Mouse (Mus musculus) embryo, embryonic 10.5 days (tissue): ENCODE results near the gene Gpc1.

ENCODE experiments used
- DNase-seq: peaks from one replicate; pipeline ENCODE4 v3.0.0-alpha.2; 2015; ENCODE audit warnings: low spot score

The Gpc1 gene

GRCm38 (mm10) chr1:92833987-92834706, 2.7 kb downstream of the Gpc1 start:
- peak; percentile 92 for DNase-seq

- no peak for DNase-seq
These were observed 6.7 kb downstream of the Gpc1 start for GRCm38 (mm10) chr1:92837931-92838833.

DNA sequence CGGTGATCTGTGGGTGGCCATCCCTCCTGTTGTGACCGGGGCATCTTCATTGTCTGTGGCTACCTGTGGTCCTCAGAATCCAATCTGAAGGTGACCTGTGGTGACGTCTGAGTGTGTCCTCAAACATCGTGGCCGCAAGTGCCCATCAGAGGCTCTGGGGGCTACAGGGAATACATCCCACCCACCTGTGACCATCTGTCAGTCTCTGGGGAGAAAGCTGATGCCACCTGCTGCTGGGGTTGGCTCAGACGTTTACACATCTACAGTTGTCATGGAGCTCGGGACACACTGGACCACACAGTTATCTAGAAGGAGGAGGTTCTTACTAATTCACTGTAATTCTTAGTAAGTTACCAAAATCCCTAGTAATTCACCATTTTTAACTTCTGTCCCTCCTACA, 7.8 kb downstream of the Gpc1 start:
- no peak for DNase-seq

DNA sequence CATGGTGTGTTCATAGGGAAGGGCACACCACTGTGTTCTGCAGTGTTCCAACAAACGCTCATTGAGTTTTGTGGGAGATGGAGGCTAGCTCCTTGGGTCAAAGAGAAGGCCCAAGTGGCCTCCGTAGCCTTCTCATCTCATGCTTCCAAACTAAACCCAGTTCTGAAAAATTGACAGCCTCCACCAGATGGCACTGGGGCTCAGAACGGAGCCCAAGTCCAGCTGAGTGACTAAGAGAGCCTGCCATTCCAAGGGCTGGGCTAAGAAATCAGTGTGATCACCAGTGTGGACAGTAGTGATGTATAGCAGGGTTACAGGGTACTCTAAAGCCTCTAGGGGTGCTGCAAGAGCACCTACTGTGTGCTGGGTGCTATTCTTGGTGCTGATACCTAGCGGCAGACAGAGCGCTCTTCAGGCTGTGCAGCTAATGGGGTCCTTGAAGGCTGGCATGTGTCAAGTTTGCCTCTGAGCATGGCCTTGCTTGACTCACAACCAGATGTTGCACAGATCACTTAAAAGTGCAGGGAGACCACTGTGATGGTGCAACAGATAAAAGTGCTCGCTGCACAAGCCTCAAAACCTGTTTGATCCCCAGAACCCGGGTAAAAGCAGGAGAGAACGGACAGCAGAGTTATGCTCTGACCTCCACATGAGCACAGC, 8.9 kb downstream of the Gpc1 start:
- no peak for DNase-seq

DNA sequence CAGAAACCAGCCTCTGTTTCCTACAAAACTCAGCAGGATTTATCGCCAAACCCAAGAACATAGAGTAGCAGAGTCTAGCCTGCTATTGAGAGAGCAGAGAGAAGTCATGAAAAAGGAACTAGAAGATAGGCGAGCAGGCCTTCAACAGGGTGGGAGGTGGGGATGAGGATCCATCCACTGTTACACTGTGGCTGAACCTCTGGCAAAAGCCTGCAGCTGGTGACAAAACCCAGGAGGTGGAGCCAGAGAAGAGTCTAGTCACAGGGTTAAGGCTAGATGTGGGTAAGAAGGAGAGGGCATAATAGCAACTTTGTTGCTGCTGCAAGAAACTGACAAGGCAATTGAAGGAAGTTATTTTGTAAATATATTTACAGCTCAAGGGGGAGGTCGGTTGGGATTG, 10.0 kb downstream of the Gpc1 start:
- DNase-seq, result no peak

- DNase-seq, result no peak
These were observed 14.4 kb downstream of the Gpc1 start for GRCm38 (mm10) chr1:92845889-92846288.

- DNase-seq, result peak; percentile 62
These were observed 16.7 kb downstream of the Gpc1 start for GRCm38 (mm10) chr1:92847873-92848839.

- no peak for DNase-seq
These were observed 18.0 kb downstream of the Gpc1 start for GRCm38 (mm10) chr1:92849491-92849890.

DNA sequence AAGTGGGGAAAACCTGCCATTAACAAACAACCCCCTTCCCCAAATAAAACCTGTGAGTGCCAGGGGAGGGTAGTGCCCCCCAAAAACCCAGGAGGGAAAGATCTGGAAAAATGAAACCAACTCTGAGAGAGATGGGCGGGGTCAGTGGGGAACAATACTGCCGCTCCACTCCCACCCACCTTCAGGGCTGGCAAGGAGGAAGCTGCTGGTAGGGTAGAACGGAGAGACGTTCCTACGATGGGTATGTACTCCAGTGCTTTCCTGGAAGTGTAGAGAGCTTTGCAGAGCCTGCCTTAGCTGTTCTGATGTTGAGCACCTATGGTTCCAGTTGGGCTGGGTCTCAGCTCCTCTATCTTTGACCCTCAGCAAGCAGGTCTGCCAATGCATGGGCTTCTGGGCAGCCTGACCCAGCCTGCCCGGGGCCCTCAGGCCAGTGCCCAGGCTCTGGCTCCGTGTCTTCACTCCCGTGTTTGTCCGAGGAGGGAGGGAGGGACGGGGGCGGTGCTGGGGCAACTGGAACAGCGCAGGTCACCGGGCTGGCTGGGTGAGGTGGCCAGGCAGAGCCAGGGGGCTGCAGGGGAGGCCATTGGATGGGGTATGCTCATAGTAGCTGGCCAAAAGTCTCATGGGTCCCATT, 18.6 kb downstream of the Gpc1 start:
- DNase-seq, result no peak

- DNase-seq, result no peak
These were observed 21.0 kb downstream of the Gpc1 start for GRCm38 (mm10) chr1:92852450-92852849.

- no peak for DNase-seq
These were observed 30.1 kb downstream of the Gpc1 start for GRCm38 (mm10) chr1:92861503-92861902.

DNA sequence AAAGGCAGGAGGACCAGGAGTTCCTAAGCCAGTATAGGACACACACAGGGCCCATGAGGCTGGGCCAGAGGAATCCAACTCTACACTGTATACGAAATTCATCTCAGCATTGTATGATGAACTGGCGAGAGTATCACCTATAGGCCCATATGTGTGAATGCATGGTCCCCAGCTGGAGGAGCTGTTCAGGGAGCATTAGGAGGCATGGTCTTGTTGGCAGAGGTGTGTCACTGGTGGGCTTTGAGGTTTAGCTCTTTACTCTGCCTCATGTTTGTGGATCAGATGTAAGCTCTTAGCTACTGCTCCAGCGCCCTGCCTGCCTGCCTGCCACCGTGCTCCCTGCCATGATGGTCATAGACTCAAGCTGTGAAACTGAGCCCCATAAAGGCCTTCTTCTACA, 31.8 kb downstream of the Gpc1 start:
- DNase-seq, result no peak

DNA sequence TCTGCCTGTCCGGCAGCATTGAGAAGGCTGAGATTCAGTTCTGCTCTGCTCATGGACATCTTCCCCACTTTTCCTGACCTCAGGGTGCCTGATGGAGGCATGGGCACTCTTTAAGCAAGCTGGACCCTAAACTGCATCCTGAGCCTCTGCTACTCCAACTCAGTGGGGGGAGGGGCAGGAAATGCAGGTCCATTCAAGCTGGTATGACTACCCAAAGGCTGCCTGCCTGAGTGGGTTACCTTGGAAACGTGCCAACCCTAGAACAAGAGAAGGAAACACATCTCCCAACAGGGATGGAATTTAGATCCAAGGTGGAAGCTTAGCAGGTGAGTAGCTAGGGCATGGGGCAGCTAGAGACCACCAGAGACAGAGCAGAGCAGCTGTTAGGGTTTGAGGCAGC, 34.7 kb downstream of the Gpc1 start:
- no peak for DNase-seq

GRCm38 (mm10) chr1:92869985-92870384, 38.5 kb downstream of the Gpc1 start:
- no peak for DNase-seq

DNA sequence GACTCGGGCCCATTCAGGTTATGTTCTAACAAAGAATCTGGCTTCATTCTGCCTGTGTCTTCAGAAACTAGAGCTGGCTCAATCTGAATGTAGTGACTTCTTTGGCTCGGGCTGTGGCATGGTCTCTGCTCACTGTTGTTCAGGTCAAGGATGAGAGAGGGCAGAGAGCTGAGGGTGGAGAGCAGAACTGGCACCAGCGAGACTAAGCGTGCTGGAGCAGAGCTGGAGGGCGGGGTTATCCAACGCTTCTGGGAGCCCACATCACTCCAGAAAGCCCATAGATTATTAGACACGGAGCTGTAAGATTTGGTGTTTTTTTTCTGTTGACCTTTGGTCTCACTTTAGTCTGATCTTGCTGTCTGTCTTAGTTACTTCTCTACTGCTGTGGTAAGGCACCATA, 41.2 kb downstream of the Gpc1 start:
- no peak for DNase-seq

- no peak for DNase-seq
These were observed 42.6 kb downstream of the Gpc1 start for GRCm38 (mm10) chr1:92874011-92874410.

DNA sequence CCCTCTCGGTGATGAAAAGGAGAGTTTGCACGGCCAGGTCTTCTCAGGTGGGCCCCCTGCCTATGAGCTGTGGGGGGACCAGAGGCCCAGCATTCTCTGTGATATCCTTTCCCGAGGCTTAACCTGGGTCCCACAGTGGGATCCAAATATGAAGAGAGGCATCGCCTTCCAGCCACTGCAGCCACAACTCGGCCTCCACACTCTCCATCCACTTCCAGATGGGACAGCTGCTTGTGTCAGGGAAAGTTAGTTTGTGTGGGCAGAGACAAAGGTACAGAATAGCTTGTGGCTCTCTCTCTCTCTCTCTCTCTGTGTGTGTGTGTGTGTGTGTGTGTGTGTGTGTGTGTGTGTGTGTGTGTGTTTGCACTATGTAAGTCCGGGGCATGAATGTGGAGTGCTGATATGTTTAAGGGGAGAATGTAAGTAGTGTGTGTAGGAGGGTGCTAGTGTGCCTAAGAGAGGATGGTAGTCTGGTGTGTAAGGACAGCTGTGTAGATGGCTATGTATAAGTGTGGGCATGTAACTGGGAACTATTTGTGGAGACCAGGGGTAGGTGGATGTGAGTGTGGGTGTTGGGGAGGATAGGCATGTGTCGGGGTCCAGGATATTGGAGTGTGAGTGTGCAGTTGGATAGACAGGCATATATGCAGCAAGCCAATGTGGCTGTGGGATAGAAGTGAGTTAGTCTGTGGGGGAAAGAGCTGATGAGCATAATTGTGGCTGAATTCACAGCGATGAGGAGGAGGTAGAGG, 44.1 kb downstream of the Gpc1 start:
- DNase-seq, result no peak

DNA sequence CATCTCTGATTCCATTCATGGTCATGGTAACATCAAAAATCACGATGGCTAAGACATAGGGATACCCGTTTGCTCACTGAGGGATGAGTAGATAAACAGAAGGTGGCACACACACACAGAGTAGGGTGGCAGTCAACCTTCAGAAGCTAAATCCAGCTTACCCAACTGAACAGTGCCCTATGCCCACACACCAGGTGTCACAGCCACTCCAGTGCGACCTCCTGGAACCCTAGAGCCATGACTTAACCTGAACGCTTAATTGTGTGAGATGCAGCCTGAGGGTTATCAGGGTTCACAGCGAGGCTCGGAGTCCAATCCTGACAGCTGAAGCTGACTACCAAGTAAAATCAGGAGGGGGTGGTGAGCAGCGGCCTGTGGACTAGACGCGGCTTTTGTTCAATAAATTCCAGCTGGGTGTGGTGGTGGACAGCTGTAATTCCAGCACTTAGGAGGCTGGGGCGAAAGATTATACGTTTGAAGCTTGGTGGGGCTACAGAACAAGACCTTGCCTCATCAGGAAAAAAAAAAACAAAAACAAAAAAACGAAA, 46.1 kb downstream of the Gpc1 start:
- DNase-seq, result no peak

DNA sequence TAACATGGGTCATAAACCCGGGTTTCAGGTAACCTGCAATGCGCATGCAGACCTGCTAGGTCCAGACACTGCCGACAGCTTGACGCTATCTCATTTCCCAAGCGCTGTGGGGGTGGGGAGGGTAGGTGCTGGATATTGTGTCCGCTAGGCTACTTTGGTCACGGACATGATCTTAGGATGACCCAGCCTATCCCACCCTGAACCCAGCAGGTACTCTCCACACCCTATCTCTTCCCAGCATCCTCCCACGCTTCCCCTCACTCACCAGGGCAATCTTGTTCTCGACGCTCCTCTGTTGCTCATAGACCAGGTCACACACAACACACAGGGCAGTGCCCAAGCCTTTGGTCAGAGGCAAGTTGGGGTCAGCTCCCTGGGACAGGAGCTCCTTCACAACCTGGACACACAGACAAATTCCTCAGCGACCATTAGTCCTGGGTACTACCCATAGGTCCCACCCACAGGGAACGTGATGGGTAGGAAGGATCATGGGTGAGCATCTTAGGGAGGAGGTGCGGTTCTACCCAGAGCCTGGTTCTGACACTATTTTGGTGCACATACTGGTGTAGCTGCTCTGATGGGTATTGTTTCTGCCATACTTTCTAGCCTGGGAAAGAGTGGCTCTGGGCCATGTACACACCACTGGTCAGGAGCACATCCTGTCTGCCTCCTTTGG, 46.8 kb downstream of the Gpc1 start:
- DNase-seq, result no peak

- DNase-seq, result no peak
These were observed 47.8 kb downstream of the Gpc1 start for GRCm38 (mm10) chr1:92879266-92879665.
